Mouse (Mus musculus) heart, embryonic 14.5 days (tissue): ENCODE results near the gene Zfp383. TPM values are rescaled to one million over a fixed set of nuclear protein-coding genes. Genes with fewer than 3 reads are reported as not detected.
"Not testable (repeated sequence)": the region's sequence is repeated elsewhere in the genome, so short reads cannot be mapped to it uniquely, and the experiment has no call there.

ENCODE experiments used
- ATAC-seq: fragments of 200-750 bp; cut with Nextera tagmentation; 2 replicates; pipeline ENCODE4 v1.8.0; 2017; ENCODE audit warnings: low read depth, moderate TSS enrichment; ENCODE audit not compliant: insufficient number of reproducible peaks, insufficient read depth, low FRiP score
- H3K27ac ChIP-seq, 2 experiments: fragments of 200-500 bp in 1 of 2; fragments of 300-500 bp in 1 of 2; sonication (generic) in 1 of 2; replicated peaks in 1 of 2; 2 replicates each; pipeline ENCODE4 v1.5.1; 2012 to 2014; ENCODE audit warnings: low read depth in 2 of 2, low read length in 2 of 2, control low read depth in 1 of 2, mild to moderate bottlenecking in 1 of 2, mixed read lengths in 1 of 2; ENCODE audit not compliant: control insufficient read depth in 1 of 2, insufficient read depth in 1 of 2
- H3K27me3 ChIP-seq: fragments of 300-500 bp; sonication (generic); 2 replicates; pipeline ENCODE4 v1.6.1; 2014; ENCODE audit warnings: mild to moderate bottlenecking, low read length, control low read depth; ENCODE audit not compliant: control insufficient read depth, insufficient read depth
- H3K36me3 ChIP-seq: fragments of 300-500 bp; sonication (generic); 2 replicates; pipeline ENCODE4 v1.6.1; 2014; ENCODE audit warnings: mild to moderate bottlenecking, control low read depth, low read length, mixed read lengths; ENCODE audit not compliant: control insufficient read depth, insufficient read depth
- H3K4me1 ChIP-seq, 2 experiments: fragments of 200-500 bp in 1 of 2; fragments of 300-500 bp in 1 of 2; sonication (generic) in 1 of 2; 2 replicates each; pipeline ENCODE4 v1.6.1; 2012 to 2014; ENCODE audit warnings: low read length in 2 of 2, control low read depth in 1 of 2, mixed read lengths in 1 of 2; ENCODE audit not compliant: control insufficient read depth in 2 of 2, insufficient read depth in 2 of 2
- H3K4me2 ChIP-seq: fragments of 300-500 bp; sonication (generic); 2 replicates; pipeline ENCODE4 v1.6.1; 2014; ENCODE audit warnings: mild to moderate bottlenecking, low read length
- H3K4me3 ChIP-seq, 2 experiments: fragments of 200-500 bp in 1 of 2; fragments of 300-500 bp in 1 of 2; sonication (generic) in 1 of 2; 2 replicates each; pipeline ENCODE4 v1.5.1; 2012 to 2014; ENCODE audit warnings: low read length in 2 of 2, mild to moderate bottlenecking in 2 of 2, control low read depth in 1 of 2, low read depth in 1 of 2, moderate library complexity in 1 of 2; ENCODE audit not compliant: control insufficient read depth in 1 of 2, insufficient read depth in 1 of 2
- H3K9ac ChIP-seq: fragments of 300-500 bp; sonication (generic); 2 replicates; pipeline ENCODE4 v1.6.1; 2014; ENCODE audit warnings: mild to moderate bottlenecking, low read length
- H3K9me3 ChIP-seq: fragments of 300-500 bp; sonication (generic); 2 replicates; pipeline ENCODE4 v1.6.1; 2016; ENCODE audit warnings: low read length, control low read depth; ENCODE audit not compliant: control insufficient read depth
- WGBS: fragments of 180-500 bp; shearing (Covaris S2); extraction: QIAGEN DNeasy Blood & Tissue Kit; methylation state at CpG from one replicate; pipeline ENCODE4 v1.1.7; 2014; 5-methylcytosine and 5-hydroxymethylcytosine counted together
- microRNA-seq: library from miRNA; unstranded; fragments of <30 nt; microRNA quantifications from one replicate; pipeline ENCODE4, GENCODE M21; 2016
- polyA plus RNA-seq: library from polyadenylated mRNA; unstranded; fragments of >200 nt; fragmentation: Nextera tagmentation; extraction: Ambion mirVana; gene quantifications from 2 replicates; pipeline ENCODE4 v1.2.1, GENCODE M21; 2014

The Zfp383 gene
- polyA plus RNA-seq, 1 experiment from 2014 or later: 4.2 TPM

- ATAC-seq: no peak
- Histone ChIP-seq H3K4me3 (peak overlapping the region; percentile 17 to 24), H3K9ac (peak overlapping the region; percentile 6; the same call in 1 of the 2 replicates), H3K4me1 (peaks cover 0 to 2% of the 10 kb centered on the region in 2 experiments; a peak in 2 of 4 replicates), H3K36me3 (no peaks in the 10 kb centered on the region), H3K9me3 (no peaks in the 10 kb centered on the region), H3K27ac (peak overlapping the region; percentile 17 to 44; a peak in 2 of 4 replicates), H3K27me3 (no peaks in the 10 kb centered on the region), H3K4me2 (peak overlapping the region; percentile 54)
- WGBS: 30% methylated on average over 9 of the region's 10 CpGs
Observed at GRCm38 (mm10) chr7:29956257-29956656, 48.2 kb downstream of the Zfp383 start.

GRCm38 (mm10) chr7:29958125-29958724 lies 50.2 kb downstream of the Zfp383 start:
- WGBS: 80% methylated on average over 11 of the region's 11 CpGs

GRCm38 (mm10) chr7:29959004-29959403 lies 51.0 kb downstream of the Zfp383 start:
- Histone ChIP-seq H3K9me3 (no peaks in the 10 kb centered on the region), H3K9ac (no peak overlapping the region), H3K27me3 (no peaks in the 10 kb centered on the region), H3K4me3 (no peak overlapping the region), H3K27ac (no peak overlapping the region), H3K4me1 (peaks cover 0 to 2% of the 10 kb centered on the region in 2 experiments; a peak in 2 of 4 replicates), H3K4me2 (no peak overlapping the region), H3K36me3 (no peaks in the 10 kb centered on the region)
- ATAC-seq: no peak
- WGBS: 52% methylated on average over 3 of the region's 3 CpGs

More at GRCm38 (mm10) chr7:29958125-29958724, 50.2 kb downstream of the Zfp383 start:
- no peak overlapping the region for H3K9ac ChIP-seq
- no peaks in the 10 kb centered on the region for H3K27me3 ChIP-seq
- no peak overlapping the region for H3K4me3 ChIP-seq
- H3K9me3 ChIP-seq: no peaks in the 10 kb centered on the region
- no peaks in the 10 kb centered on the region for H3K36me3 ChIP-seq
- no peak for ATAC-seq
- H3K27ac ChIP-seq: no peak overlapping the region
- H3K4me2 ChIP-seq: no peak overlapping the region
- peaks cover 0 to 2% of the 10 kb centered on the region in 2 experiments; a peak in 2 of 4 replicates for H3K4me1 ChIP-seq

GRCm38 (mm10) chr7:29965115-29965810 lies 57.2 kb downstream of the Zfp383 start:
- ATAC-seq, H3K4me2 ChIP-seq, H3K9ac ChIP-seq, H3K27me3 ChIP-seq, H3K4me1 ChIP-seq, H3K27ac ChIP-seq, H3K36me3 ChIP-seq, H3K4me3 ChIP-seq, H3K9me3 ChIP-seq: not testable (repeated sequence)
- WGBS: 53% methylated on average over 33 of the region's 39 CpGs

Small RNA genes lying within 50 kb of the gene (microRNA-seq; reads per million reads assigned to microRNA genes)
- gene Mir7668: not detected

Other genes starting within 250 kb of the Zfp383 start
- gene Catsperg2, start 181.2 kb upstream of the Zfp383 start, polyA plus RNA-seq: not detected in 2 replicates
- gene Zfp84, start 139.7 kb upstream of the Zfp383 start, polyA plus RNA-seq: 9.4 and 10.0 TPM in 2 replicates
- gene Zfp30, start 124.2 kb upstream of the Zfp383 start, polyA plus RNA-seq: 6.5 and 6.6 TPM in 2 replicates
- gene Zfp790, start 92.1 kb upstream of the Zfp383 start, polyA plus RNA-seq: 10.4 and 12.0 TPM in 2 replicates
- gene Zfp940, start 54.6 kb upstream of the Zfp383 start, polyA plus RNA-seq: 1.8 and 2.3 TPM in 2 replicates
- 3.8 and 4.0 TPM in 2 replicates for gene Zfp420, start 48.2 kb upstream of the Zfp383 start, polyA plus RNA-seq
- gene Zfp27, start 1.7 kb upstream of the Zfp383 start, polyA plus RNA-seq: 8.7 and 9.2 TPM in 2 replicates
- 8.0 and 8.6 TPM in 2 replicates for gene Zfp74, start 45.9 kb downstream of the Zfp383 start, polyA plus RNA-seq
- 23.7 and 27.4 TPM in 2 replicates for gene Zfp568, start 75.7 kb downstream of the Zfp383 start, polyA plus RNA-seq
- 4.0 and 4.8 TPM in 2 replicates for gene Zfp14, start 143.2 kb downstream of the Zfp383 start, polyA plus RNA-seq
- 4.2 and 4.8 TPM in 2 replicates for gene Zfp82, start 164.7 kb downstream of the Zfp383 start, polyA plus RNA-seq
- 0.70 TPM in 1 of 2 replicates, not detected in the other for gene Gm26920, start 182.2 kb downstream of the Zfp383 start, polyA plus RNA-seq
- 5.2 and 6.4 TPM in 2 replicates for gene Zfp566, start 182.3 kb downstream of the Zfp383 start, polyA plus RNA-seq
- 85.2 and 91.3 TPM in 2 replicates for gene Zfp260, start 186.6 kb downstream of the Zfp383 start, polyA plus RNA-seq
- 6.4 and 8.5 TPM in 2 replicates for gene Zfp382, start 213.7 kb downstream of the Zfp383 start, polyA plus RNA-seq